Mouse (Mus musculus) left cerebral cortex, postnatal 36 days (tissue): Measurements from ENCODE around the gene Lrp1. TPM values are rescaled to one million over a fixed set of nuclear protein-coding genes. Genes with fewer than 3 reads are reported as not detected.
A peak's percentile ranks its signal among the peaks of the same experiment; 100 is the strongest.
"Not testable (repeated sequence)": the region's sequence is repeated elsewhere in the genome, so short reads cannot be mapped to it uniquely, and the experiment has no call there.

ENCODE experiments used
- DNase-seq, 2 experiments: peaks; one replicate each; pipeline ENCODE4 v3.0.0; 2021 to 2022; ENCODE audit warnings: low spot score in 2 of 2, mixed read lengths in 1 of 2
- intact Hi-C: fragments of 180-260 bp; cut with DNase I; formaldehyde crosslinking; loops from one replicate; pipeline ENCODE4 v1.15.1; 2025
- total RNA-seq, 2 experiments: library from RNA; stranded (reverse); gene quantifications; 2 replicates each; pipeline ENCODE4 v1.2.3; 2021

The Lrp1 gene
- total RNA-seq, result 100 to 1,000 TPM; 285 to 320 TPM

DNA sequence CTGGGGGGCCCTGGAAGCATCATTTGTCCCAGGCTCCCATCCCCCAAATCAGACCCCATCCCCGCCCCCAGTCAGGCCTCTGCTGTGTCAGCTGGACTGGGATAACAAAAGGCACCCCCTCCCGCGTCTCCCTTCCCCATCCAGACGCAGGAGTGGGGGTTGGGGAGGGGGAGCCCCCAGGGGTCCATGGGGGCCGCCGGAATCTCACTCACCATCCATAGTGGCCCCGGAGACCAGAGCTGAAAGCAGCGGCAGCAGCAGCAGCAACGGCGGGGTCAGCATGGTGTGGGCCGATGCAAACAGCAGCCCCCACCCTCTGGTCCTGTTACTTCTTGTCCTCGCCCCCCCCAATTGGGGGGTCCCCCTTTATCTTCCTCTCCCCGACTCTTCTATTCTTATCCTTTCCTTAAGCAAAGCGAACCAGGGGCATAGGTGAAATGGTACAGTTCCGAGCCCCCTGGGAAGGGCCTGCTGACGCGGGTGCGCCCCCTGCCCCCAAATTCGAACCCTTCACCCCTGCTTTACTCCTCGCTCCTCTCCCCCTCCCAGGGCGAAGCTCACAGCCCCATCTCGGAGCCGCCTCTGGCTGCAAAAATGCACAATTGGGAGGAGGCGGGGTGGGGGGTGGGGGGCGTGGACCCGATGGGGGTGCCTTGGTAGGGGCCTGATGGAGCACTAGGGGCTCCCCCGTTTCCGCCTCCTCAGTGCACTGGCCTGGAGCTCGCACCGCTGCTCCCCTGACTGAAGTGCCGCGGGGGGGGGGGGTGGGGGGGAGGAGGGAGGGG is at the start of gene Lrp1:
TSS of gene Lrp1 (minus strand) at position 743 of the 785 bp plus-strand sequence.
- intact Hi-C loops, result loop anchor here (5.0 kb wide), 1 partner anchor 47 kb away; the partner anchor contains the start of genes Nab2 and Nemp1
- peak in 1 of 2 experiments; percentile 47 for DNase-seq

DNA sequence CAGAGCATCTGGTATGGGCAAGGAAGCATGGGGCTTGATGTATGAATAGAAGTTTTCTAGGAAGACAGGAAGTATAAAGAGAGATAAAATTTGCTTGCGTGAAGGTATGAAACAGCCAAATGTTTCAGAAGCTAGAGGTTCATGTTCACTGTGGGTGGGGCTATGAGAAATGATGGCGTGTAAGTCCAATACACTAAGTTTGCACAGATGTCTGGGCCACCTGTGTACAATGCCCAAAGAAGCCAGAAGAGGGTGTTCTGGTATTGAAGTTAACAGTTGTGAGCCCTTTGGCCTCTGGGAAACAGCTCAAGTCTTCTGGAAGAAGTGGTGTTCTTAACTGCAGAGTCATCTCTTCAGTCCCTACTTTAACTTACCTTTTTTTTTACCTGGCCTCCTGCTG is 49.2 kb upstream of the Lrp1 start:
- intact Hi-C loops, result no loop called here
- no peak for DNase-seq

DNA sequence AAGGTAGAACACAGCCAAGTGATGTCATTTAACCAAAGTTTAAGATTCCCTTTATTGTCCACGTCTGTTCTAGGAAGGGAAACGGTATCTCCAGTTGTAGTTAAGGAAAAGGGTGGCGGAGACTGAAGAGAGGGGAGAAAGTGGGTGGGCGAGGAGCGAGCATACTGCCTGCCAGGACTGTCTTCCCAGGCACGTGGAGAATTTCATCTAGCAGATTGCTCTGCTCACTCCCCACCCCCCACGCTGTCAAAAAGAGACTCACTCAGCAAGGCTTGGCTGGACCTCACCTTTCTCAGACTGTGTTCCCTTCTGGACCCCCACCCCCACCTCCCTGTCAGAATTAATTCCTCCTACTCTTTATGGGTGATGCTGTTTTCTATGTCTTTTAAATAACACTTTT is 48.2 kb upstream of the Lrp1 start:
- intact Hi-C loops, result loop anchor here (5.0 kb wide), 1 partner anchor 47 kb away; the partner anchor contains the start of gene Lrp1
- DNase-seq, result peak; percentile 60 to 65

DNA sequence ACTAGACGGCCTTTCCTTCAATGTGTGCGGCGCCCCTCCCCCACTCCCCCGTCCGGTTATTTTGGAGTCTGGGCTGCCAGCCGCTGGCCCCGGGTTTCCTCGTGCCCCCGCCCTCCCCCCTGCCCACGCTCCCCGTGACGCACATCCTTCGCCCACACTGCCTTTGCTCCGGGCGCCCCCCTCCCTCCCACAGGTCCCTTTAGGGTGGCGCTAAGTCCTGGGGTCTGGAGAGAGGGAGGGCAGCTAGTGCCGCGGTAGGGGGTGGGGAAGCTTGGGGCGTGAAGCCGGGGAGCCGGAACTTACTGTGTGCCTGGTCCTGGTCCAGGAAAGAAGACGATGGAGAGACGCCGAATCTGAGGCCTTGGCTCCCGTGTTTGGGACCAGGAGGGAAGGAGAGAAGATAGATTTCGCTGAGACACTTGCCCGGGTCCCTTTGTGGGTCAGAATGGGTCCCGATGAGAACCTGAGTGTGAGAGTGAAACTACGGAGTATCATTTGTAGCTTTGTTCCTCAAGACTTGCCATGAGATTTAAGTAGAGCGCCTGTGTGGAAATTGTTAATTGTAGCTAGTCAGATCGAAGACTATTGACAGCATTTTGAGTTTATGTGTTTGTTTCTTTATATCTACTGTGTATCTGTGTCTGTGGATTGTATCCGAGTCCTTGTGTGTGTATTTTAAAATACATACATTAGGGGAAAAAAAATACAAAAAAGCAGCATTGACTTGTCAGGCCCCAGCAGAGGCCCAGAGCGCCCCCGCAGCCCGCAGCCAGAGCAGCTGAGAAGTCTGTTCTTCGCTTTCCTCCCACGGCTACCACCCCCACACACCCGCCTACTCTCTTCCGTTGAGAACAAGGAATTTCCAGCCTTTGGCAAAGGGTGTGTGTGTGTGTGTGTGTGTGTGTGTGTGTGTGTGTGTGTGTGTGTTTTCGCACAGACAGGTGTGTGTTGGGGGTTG is 47.4 kb upstream of the Lrp1 start, which contains the start of gene Nab2:
TSS of gene Nab2 (minus strand) at position 476 of the 958 bp plus-strand sequence.
- intact Hi-C loops, result loop anchor here (5.0 kb wide), 1 partner anchor 46 kb away; the partner anchor contains the start of gene Lrp1
- DNase-seq, result peak; percentile 83 to 84

DNA sequence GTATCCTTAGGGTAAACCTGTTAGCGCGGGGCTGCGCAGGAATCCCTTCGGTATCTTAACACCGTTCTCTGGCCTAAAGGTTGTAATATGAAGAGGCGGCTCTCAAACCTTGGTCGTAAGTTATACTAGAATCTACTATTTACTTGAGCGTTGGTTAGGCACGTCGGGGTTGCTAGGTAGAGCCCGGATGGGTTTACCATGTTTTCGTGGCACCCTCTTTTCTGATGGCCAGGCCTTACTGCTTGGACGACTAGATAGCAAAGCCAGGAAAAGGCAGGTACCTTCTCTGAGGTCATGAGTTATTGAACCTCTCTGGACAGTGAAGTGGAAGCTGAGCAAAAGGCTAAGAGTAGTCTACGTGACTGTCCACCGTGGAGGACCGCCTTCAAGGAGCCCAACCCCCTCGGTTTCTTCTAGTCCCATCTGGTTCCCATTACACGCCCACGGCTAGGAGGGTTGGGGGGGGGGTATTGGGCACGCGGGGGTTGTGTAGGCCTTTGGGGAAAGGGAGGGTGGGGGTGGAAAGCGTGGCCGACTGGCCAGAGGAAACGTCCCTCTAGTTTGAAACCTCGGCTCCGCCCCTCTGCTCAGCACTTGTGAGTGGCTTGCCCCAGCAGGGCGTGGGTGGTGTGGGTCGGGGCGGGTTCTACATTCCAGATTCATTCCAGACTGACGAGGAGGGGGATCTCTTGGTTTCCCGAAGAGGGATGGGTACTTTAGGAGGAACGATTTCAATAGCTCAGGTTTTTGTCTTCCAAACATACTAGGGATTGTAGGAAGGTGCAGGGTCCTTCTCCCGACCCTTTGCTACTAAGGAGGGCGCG is 46.5 kb upstream of the Lrp1 start:
- intact Hi-C loops, result loop anchor here (5.0 kb wide), 1 partner anchor 45 kb away; the partner anchor contains the start of gene Lrp1
- peak; percentile 72 to 79 for DNase-seq

DNA sequence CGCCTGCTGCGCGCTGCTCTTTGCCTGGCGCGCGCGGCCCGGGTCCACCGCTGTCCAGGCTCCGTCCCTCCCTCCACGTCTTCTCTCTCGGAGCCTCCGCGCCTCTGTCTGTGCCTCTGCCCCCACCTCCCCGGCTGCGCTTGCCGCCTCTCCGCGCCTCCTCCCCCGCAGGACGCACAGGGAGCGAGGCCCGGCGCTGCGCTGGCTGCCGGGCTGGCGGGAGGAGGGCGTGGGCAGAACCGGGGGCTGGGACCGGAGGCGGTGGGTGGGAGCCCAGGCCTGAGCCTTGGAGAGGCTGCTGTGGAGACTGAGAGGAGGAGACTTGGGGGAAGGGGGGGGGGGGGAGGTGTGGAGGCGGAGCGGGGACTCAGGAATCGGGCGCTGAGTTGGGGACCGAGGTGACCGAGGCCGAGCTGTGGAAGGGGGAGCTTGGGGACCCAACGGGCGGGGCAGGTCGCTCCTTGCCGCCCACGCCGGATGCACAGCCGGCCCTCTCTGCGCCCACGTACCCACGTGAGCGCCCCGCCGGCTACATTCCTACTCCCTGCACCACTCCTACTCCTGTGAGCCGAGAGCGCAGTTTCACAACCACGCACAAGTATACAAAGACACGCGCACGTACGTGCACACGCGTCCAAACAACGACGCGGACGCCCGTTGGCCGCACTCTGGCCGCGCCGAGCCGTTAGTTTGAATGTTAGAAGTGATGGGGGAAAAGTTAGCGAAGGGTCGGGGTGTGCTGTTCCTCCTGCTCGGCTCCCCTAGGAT is 45.7 kb upstream of the Lrp1 start, which contains the start of gene Nemp1:
TSS of gene Nemp1 (plus strand) at position 401 of the 768 bp plus-strand sequence.
- intact Hi-C loops, result loop anchor here (5.0 kb wide), 1 partner anchor 44 kb away; the partner anchor contains the start of gene Lrp1

DNA sequence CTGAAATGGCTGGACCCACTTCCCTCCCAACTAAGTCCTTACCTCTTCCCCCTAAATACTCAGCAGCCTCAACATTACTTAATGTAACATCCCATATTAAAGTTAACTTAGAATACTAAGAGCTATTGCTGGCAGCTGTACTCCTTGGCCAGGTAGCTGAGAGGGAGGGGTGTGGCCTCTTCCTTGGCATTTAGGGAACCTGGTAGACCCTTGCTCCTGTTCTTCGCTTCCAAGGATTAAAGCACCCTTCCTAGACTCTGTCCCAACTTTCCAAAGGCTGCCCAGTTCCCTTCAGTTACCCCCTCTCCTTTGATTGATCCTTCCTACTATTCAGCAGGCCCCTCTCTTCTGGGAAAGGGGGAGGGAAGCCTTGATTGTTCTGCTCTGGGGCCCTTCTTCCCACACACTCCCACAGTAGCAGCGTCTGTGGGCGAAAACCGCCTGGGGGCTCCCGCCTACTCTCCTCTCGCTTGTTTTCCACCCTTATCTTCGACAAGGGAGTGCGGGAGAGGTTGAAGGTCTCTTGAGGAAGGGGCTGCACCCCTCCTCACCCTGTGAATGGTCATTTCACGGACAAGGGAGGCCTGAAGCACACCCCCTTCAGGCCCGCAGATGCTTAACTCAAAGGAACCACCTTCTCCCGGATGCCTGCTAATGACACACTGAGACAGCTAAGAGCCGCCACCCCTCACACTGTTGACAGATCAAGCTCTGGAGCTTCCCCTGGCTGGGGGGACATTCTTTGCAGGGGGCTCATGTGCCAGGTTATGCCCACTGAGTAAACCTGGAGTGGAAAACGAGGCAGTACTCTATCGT is 44.6 kb upstream of the Lrp1 start:
- no peak for DNase-seq
- intact Hi-C loops, result loop anchor here (5.0 kb wide), 1 partner anchor 43 kb away; the partner anchor contains the start of gene Lrp1

More for the DNA sequence above, 45.7 kb upstream of the Lrp1 start, which contains the start of gene Nemp1:
- DNase-seq, result peak; percentile 80 to 82

DNA sequence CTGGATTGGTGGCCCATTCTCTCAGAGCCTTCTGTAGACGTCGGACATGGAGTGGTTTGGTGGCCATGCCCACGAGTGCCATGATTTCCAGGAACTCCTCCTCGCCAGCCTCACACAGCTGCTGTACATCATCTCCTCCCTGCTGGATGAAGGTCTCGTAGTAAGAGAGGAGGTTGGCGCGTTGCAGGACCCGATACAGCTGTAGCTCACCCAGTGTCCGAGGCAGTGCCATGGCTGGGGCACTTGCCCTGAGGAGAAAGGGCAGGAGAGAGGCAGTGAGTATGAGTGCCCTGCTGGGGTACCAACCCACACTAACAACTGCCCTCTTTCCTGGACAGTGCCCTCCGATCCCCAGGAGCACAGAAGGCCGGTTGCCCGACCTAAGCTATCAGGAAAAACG is 43.9 kb upstream of the Lrp1 start:
- intact Hi-C loops, result loop anchor here (5.0 kb wide), 1 partner anchor 43 kb away; the partner anchor contains the start of gene Lrp1
- peak in 1 of 2 experiments; percentile 21 for DNase-seq

DNA sequence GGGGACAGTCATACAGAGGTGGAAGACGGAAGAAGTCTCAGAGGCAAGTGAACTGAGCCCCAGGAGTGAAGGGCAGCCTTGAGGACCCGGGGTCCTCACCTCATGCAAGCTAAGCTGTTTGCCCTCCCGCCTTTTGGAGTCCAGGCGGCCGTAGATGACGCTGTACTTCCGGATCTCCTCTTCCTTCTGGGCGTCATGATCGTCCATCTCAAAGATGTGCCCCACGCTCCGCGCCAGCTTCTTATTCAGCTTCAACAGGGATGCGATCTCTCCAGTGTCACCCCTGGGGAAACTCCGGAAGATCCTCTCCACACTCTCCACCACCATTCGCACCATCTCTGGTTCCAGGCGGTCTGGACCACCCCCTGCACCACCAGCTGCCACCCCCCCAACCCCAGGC is 43.2 kb upstream of the Lrp1 start:
- intact Hi-C loops, result no loop called here
- DNase-seq, result no peak

DNA sequence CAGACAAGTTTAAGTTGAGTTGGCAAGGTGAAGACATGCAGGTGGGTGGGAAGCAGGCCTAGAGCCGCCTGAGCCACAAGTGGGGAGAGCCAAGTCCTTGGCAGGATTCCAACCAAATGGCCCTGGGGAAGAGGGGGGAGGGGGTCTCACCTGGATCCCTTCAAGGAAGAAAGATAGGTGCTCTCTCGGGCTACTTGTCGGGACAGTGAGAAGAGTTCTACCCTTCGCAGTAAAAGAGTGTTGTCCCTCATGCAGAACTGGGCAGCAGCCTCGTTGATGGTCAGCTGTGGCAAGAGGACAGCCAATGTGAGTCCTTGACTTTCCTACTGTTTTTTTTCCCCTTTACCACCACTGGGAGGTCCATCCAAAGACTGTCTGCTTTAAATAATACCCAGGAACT is 42.6 kb upstream of the Lrp1 start:
- intact Hi-C loops, result no loop called here
- DNase-seq, result no peak

DNA sequence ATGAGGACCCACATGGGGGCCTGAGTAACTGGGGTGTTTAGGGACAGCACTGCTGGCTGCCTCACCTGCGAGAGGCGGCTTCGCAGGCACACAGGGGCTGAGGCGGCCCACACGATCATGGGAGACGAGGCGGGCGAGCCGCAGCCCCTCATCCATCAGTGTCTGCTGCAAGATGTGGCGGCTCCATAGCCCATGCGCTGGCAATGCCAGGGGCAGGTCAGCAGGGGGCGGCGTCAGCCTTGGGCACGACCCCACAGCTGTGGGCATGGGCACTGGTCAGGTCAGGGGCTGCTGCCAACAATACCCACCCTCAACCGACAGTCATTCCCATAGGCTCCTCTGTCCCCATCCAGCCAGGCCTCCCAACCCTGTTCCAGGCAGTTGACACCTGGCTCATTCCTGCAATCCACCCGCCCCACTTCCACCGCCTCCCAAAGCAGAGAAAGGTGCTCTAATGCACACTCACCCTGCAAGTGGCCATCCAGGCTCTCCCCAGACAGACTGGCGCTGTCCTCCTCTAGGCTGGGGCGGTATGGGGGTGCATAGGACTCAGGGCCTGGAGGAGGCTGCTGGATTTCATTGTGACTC is 41.8 kb upstream of the Lrp1 start:
- peak in 1 of 2 experiments; percentile 39 for DNase-seq
- intact Hi-C loops, result no loop called here

DNA sequence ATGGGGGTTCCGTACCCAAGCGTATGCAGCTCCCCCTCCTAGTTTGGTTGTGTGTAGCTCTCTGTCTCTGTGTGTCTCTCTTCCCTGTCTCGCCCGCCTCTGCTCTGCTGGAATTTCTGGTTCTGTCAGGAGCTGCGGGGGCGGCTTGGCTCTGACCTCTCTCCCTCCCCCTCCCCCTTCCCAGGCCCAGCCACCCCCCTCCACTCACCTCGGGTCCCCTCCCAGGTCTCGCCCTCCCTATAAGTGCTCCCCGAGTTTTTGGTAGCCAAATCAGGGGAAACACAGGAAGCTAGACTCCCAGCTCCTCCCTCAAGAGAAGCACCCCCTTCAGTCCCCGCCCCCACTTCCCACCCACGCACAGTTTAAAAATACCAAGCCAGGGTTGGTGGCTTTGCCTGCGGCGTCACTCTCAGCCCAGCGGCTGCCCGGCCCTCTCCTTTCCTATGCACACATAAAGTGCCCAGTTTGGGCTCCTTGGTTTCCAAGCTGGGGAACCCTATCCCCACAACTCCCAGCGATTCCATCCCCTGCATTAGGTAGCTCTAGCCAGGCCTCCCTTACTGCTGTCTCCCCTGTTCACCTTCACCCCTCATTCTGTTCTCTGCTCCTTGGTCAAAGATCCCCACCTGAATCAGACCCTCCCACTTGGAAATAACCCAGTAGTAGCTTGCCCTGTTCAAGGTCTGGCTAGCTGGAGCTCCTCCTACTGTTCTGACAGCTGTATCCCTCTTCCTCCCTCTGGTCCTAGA is 41.1 kb upstream of the Lrp1 start:
- intact Hi-C loops, result no loop called here
- peak; percentile 59 to 72 for DNase-seq

DNA sequence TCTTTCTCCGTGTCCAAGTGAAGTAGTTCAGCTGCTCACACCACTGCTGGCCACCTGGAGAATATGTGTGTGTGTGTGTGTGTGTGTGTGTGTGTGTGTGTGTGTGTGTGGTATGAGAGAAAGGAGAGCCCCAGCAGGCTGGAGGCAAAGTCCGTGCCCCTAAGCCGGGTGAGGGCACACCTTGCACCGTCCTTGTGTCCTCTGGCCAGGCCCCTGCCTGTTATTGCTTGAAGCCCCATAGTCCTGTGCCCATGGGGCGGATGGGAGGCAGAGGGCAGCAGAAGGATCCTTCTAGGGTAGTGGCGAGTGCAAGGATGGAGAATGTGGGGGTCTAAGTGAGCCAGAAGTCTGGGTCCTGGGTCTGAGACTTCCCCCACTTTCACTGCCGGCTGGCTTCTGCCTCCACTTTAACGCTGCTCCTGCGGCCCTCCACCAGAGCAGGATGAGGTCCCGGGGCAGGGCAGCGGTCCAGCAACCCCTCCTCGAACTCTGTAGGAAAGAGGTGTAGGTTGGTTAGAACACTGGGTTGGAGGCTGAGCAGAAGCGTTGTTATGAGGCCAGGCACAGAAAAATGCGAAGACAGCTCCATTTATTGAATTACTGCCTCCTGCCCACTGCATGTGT is 40.5 kb upstream of the Lrp1 start:
- intact Hi-C loops, result no loop called here
- DNase-seq, result no peak

DNA sequence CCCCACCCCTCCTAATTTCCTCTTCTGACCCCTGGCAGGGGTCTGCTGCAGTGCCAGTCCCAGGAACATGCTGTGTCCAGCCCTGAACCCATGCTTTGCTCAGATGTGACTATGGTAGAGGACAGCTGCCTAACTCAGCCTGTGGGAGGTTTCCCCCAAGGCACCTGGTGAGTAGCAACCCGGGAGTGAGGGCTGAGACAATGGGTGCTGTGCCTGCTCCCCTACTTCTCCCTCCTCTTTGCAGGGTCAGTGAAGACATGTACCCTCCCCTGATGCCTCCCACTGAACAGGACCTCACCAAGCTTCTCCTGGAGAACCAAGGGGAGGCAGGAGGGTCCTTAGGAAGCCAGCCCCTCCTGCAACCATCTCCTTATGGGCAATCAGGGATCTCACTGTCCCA is 38.6 kb upstream of the Lrp1 start:
- no peak for DNase-seq
- intact Hi-C loops, result no loop called here

DNA sequence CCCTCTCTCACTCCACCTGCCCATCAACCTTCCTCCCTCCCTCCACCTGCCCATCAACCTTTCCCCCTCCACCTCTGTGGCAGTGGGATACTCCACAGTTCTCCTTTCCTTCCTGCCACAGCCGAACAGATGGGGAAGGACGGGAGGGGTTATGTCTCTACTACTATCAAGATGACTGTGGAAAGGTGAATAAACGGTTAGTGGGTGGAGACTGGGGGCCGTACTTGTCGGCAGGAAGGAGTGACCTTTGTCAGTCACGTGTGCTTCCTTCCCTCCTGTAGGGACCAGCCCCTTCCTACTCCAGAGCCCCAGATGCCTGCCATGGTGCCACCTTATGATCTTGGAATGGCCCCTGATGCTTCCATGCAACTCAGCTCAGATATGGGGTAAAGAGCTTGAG is 37.1 kb upstream of the Lrp1 start:
- intact Hi-C loops, result no loop called here

DNA sequence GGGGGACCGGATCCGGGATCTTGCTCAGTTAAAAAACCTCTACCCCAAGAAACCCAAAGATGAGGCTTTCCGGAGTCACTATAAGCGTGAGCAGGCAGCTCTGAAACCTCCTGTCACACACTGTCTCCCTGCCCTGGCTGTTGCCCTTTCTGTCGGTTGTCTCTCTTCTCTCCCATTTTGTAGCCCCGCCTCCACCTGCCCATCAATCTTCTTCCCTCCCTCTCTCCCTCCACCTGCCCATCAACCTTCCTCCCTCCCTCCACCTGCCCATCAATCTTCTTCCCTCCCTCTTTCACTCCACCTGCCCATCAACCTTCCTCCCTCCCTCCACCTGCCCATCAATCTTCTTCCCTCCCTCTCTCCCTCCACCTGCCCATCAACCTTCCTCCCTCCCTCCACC is 36.7 kb upstream of the Lrp1 start:
- DNase-seq, intact Hi-C loops: not testable (repeated sequence)

More for the DNA sequence above, 37.1 kb upstream of the Lrp1 start:
- no peak for DNase-seq
